Mouse (Mus musculus): ENCODE results near the gene Mc3r. TPM values are rescaled to one million over a fixed set of nuclear protein-coding genes. Genes with fewer than 3 reads are reported as not detected.
A peak's percentile ranks its signal among the peaks of the same experiment; 100 is the strongest.

Gene Mc3r
- total RNA-seq, 2 experiments from 2014 or later: not detected

DNA sequence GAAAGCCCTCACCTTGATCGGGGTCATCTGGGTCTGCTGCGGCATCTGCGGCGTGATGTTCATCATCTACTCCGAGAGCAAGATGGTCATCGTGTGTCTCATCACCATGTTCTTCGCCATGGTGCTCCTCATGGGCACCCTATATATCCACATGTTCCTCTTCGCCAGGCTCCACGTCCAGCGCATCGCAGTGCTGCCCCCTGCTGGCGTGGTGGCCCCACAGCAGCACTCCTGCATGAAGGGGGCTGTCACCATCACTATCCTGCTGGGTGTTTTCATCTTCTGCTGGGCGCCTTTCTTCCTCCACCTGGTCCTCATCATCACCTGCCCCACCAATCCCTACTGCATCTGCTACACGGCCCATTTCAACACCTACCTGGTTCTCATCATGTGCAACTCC, 1.0 kb downstream of the Mc3r start:
- peak; percentile 57; the same call in 1 of the 2 replicates for ATAC-seq (replicated peaks; ENCODE audit: poor library complexity)

DNA sequence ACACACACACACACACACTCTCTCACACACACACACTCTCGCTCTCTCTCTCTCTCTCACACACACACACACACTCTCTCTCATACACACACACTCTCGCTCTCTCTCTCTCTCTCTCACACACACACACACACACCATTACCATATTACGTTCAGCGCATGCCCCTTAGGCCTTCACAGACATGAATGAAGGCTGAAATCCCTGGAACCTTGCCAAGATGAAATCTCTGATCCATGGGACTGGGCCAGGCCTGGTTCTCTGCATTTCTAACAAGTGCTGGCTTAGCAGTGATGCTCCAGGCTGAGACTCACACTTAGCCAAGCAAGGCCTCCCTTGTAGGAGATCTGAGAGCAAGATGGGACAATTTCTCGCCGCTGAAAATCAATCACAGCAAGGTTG, 8.1 kb downstream of the Mc3r start:
- ATAC-seq (replicated peaks; ENCODE audit: poor library complexity): no peak

DNA sequence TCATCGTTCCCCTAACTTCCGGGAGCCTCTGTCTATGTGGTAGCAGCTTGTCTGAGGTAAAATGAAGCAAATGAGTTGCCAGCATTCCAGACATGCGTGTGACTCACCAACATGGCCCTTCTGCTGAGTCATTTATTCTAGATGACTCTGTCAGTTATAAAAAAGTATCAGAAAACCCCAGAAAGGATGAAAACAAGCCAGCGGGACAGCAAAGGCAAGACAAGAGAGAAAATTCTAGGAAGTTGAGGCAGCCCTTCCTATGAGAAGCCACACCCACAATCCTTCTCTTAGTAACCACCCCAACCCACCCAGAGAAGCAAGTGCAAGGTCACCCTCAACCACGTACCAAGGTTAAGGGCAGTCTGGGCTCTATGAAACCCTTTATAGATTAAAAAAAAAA, 8.7 kb downstream of the Mc3r start:
- ATAC-seq (replicated peaks; ENCODE audit: poor library complexity): no peak

DNA sequence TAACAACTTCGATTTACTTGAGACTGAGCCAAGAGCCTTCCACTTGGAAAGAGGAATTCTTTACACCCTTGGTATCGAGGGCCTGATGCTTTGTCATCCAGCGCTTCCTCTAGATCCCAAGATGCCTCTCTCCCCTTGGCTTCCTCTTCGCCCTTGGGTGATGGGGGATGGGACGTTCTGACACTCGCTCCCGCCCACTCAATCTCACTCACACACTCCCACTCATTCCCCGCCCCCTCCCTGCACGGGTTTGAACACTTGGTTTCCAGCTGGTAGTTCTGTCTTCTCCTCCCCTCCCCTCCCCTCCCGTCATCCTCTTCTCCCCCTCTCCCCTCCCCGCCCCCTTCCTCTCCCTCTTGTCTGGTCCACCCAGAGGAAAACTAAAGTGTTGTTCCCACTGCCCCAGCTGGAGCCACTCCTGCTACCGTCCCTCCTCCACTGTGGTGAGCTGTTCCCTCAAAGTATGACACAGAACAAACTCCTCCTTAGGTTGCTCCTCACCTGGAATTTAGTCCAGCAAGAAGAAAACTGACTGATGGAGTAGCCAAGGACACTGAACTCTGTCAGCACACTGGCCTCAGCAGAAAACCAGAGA, 9.3 kb downstream of the Mc3r start:
- ATAC-seq (replicated peaks; ENCODE audit: poor library complexity): no peak

DNA sequence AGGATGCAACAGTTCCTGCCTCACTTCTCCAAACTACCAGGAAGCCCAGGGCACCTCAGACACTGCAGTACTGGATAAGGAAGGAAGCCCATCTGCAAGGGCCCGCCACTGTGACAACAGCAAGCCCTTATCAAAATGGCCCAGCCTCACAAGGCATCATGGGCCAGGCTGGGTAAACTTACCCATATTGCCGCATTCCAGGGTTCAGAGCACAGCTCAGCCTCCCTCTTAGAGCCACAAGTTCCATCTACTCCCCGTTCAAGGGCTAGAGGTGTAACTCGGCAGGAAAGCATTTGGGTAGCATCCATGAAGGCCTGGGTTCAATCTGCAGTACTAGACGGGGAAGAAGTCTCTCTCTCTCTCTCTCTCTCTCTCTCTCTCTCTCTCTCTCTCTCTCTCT, 11.8 kb downstream of the Mc3r start:
- no peak for ATAC-seq (replicated peaks; ENCODE audit: poor library complexity)

DNA sequence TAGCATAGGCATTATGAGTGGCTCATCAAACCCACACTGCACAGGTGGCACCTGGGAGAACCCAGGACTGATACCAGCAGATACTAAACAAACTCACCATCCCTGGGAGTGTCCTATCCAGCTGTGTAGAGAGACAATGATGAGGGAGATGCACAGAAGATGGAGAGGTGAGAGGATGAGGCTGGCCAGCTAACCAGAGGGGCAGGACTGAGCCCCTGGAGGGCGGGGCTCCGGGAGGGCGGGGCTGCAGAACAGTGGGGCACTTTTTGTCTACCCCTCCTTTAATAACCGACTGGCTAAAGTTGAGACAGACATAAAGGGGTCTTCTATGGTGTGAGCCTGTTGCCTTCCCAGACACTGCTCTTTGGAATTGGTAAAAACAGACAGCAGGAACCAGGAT, 13.1 kb downstream of the Mc3r start:
- no peak for ATAC-seq (replicated peaks; ENCODE audit: poor library complexity)

DNA sequence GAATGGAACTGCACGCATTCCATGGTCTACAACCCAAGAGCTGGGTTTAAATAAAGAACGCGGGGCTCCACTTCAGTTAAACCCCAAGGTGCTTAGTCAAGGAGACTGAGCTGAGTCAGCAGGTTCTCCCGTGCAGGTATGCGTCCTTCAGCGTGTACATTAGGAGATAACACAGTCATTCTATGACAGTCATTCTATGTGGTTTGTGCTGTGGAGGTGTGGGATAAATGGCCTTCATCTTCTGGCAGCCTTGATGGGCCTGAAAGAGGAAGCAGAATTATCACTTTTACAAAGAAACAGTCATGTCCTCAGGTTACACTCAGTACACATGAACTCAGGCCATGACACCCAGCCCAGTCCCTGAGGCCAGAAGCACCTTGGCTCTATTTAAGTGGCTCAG, 14.9 kb downstream of the Mc3r start:
- ATAC-seq (replicated peaks; ENCODE audit: poor library complexity): no peak

DNA sequence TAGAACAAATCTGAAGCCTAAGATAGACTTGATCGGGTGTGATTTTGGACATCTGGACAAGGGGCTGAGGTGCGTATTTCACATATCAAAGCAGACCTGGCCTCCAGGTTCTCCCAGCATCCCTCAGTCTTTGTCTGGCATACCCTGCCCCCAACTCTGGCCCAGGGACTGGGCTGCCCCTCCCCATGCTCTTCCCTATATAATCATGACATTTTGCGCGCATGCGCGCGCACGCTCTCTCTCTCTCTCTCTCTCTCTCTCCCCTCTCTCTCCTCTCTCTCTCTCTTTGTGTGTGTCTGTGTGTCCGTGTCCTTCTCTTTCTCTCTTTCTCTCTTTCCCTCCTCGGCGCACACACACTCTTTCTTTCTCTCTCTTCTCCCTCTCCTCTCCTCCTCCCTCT, 21.6 kb downstream of the Mc3r start:
- no peak for ATAC-seq (replicated peaks; ENCODE audit: poor library complexity)

DNA sequence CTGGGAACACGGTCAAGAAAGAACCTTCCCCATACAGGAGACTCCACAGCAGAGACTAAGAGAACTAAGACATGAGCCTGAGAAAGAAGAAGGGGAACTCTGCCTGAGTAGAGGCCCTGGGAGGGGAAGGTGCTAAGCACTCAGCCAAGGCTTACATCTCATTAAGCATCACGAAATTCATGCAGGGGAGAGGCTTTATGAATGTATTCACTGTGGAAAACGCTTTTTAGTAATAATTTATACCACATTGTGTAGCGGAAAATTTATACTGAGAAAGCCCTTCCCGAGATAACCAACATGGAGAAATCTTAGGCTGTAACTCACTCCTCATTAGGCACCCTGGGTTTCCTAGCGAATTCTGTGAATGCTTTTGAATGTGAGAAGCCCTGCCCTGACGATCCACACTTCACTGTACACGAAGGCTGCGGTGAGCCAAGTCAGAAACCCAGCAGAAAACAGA, 22.2 kb downstream of the Mc3r start:
- no peak for ATAC-seq (replicated peaks; ENCODE audit: poor library complexity)

DNA sequence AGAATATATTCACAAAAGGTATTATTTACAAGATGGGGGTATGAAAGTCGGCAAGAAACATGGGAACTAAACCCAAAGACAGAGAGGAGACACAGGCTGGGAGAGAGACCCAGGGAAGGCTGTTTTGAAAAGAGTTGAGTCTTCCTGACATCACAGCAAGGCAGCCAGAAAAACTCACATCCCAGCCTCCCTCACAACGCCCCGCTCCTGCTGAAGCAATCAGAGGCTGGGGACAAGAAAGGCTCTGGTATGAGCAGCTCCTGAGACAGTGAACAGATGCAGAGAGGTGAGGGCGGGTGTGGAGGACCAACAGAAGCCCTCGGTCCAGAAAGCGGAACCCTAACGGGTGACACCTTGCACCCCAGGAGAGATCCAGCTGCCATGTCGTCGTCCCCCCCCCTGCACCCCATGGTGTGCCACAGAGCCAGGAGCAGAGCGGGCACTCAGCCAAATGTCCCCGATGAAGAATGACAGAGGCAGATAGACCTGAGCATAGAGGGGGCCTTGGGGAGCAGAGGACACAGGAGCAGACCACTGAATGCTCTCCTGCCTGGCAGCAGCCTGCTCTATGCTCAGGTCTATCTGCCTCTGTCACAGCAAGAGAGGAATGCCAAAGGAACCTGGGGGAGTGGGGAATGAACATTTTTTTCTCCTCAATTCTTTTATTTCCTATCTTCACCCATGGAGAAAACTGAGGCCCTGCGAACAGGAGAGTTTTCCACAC, 22.8 kb downstream of the Mc3r start:
- ATAC-seq (replicated peaks; ENCODE audit: poor library complexity): no peak

DNA sequence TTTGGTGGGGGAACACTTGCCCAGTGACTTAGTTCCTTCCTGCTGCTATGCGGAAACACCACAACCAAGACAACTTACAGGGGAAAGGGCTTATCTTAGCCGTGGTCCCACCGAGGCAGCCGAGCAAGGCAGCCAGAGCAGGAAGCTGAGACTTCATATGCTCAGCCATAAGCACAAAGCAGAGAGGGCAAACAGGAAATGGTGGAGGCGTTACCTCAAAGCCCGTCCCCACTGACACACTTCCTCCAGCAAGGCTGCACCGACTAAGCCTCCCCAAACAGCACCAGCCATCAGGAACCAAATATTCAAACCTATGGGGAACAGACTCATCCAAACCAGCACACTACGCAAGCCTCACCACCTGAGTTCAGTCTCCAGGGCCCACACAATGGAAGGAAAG, 26.4 kb downstream of the Mc3r start:
- no peak for ATAC-seq (replicated peaks; ENCODE audit: poor library complexity)

DNA sequence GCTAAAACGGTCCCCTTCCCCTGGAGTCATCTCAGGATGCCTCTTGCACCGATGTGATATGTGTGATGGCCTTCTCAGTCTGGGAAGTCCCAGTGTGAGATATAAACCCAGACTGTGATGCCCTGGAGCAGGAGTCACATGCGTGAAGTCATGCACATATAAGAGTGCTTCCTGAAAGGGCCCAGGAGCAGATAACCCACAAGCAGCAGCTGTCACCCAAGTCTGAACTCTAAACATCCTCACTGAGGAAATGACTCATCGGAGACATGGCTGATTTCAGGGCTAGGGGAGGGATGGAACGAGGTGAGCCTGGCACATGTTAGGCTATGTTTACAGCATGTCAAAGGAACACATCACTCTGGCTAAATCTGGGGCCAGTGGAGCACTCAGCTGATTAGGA, 27.9 kb downstream of the Mc3r start:
- no peak for ATAC-seq (replicated peaks; ENCODE audit: poor library complexity)

DNA sequence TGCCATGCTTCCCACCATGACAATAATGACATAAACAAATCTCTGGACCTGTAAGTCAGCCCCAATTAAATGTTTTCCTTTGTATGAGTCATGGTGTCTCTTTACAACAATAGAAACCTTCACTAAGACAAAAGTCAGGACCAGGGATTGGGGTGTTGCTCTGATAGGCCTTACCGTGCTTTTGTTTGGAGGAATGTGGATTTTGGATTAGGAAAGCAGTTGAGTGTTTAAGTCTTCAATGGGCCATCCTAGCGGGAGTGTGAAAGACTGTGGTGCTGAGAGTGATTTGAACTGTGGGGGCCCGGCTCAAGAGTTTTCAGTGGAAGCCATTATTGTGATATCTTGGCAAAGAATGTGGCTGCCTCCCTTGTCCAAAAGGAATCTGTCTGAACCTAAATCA, 30.7 kb downstream of the Mc3r start:
- no peak for ATAC-seq (replicated peaks; ENCODE audit: poor library complexity)

DNA sequence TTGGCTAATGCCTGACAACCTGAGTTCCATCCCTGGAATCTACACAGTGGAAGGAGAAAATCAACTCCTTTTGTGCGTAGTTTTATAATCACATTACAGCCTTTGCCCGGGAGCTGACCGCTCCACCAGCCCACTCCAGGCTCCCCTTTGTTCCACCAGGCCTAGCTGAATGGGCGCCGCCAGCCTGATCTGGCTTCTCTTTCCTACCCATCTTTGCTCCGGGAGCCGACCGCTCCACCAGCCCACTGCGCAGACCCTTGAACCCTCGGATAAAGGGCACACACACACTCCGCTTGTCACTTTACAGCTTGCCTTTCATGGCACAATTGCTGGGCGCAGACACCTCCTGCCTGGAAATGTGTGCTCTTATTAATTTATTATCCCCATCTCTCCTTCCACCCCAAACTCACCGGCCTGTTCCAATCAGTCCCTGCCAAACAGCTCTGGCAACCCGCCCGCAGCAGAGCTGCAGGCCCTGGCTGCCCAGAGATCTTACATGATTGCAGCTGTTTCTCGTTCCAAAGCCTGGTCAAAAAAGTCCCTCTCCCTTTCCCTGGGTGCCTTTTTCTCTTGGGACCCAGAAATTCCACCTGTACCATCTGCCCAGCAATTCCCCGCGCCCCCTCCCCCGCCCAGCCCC, 33.9 kb downstream of the Mc3r start:
- ATAC-seq (replicated peaks; ENCODE audit: poor library complexity): no peak

DNA sequence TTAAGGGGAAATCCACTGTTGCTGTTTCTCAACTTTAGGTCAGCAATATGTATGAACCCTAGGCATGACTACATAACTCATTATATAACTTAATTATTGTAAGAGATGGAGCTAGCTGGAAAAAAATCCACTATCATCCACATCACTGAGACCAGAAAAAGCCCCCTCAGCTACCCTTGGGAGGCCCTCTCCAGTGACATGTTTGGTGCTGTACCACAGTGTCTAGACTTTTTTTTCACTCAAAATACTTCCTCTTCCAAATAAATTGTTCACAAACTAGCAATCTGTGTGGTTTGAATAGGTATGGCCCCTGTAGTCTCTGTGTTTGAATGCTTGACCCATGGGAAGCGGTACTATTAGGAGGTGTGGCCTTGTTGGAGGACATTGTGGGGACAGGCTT, 39.4 kb downstream of the Mc3r start:
- no peak for ATAC-seq (replicated peaks; ENCODE audit: poor library complexity)

DNA sequence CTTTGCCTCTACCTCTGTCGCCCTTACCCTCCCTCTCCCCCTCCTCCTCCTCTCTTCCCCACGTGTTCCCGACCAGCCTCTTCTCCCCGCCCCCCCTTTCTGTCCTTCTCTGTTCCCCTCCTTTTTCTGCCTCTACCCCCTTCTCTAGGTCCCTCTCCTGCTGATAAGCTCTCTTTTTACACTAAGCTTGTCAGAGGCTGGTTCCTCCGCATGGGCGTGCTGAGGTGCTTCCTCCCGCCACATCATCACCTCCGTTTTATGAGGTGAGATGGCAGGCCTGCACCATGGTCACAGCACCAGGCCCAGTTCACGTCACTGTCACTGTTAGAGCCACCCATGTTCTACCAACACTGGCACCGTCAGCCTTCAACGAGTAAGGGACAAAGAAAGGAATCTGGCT, 40.7 kb downstream of the Mc3r start:
- ATAC-seq (replicated peaks; ENCODE audit: poor library complexity): no peak

DNA sequence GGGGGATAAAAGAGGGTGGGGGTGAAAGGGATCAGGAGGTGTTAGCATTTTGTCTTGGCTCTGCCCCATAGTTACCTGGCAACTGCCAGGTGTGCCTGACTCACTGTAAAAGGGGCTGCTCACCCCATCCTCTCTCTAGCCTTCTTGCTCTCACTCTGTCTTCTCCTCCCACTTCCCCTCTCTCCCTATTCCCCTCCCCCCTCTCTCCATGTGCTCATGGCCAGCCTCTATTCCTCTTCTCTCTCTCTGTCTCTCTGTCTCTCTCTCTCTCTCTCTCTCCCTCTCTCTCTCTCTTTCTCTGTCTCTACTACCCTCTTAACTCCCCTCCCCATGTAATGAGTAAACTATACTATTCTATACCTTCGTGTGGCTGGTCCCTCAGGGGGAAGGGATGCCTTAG, 41.3 kb downstream of the Mc3r start:
- ATAC-seq (replicated peaks; ENCODE audit: poor library complexity): no peak

DNA sequence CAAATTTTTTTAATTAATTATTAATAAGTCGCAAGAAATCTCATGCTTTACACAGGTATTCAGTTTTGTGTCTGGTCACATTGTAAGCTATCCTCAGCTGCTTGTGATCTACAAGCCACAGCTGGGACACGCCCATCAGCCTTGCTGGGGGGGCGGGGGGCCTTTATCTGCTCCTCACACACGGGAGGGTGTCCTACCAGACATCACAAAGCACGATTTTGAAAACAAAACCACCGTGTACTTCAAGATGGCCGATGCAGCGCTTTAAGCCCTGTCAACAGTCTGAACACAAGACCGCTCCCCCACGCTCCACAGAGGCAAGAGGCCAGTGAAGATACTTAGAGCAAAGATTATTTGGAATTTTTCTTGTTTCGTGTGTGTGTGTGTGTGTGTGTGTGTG, 42.2 kb downstream of the Mc3r start:
- ATAC-seq (replicated peaks; ENCODE audit: poor library complexity): peak; percentile 72

DNA sequence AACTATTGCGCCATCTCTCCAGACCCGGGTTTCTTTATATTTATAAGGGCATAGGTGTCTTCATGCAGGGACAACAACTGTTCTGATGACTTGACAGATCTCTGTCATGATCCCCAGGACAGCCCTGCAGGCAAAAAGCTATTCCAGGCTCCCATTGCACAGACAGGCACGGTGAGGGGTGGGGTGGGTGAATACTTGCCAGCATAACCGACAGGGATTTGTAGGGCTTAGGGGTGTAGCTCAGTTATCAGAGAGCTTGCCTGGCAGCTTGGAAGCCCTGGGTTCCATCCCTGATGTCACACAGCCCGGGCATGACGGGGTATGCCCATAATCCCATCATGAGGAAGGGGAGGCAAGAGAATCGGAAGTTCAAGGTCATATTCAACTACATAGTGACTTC, 42.7 kb downstream of the Mc3r start:
- ATAC-seq (replicated peaks; ENCODE audit: poor library complexity): no peak

DNA sequence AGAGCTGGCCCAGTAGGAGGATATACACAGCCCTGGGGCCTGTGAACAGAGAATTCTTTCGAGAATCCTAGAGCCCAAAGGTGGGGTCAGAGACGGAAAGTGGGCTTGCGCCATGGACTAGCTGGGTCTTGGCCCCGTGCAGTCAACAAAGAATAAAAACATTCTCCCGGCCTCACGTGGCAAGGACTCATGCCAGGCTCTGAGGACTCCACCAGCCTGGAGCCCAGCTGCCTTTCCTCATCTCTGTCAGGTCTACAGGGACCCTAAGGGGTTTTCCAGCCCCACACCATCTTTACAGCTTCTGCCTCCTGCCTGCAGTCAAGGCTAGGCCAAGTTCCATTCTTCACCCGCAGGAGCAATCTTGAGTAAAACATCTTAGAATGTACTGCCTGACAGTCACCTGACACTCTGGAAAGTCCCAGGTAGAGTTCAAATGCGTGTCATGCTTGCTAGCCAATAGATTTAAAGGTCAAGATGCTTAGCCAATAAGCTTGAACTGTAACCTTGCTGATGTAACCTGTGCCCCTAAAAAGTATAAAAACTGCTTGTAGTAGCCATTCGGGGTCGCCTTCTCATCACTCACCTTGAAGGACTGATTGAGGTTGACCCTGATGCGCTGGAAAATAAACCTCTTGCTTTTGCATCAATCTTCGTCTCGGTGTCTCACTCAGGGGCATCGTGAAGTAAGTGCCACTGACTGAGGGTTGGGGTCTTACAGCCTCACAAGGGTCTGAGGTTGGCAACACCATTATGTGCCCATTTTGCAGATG, 43.6 kb downstream of the Mc3r start:
- no peak for ATAC-seq (replicated peaks; ENCODE audit: poor library complexity)

DNA sequence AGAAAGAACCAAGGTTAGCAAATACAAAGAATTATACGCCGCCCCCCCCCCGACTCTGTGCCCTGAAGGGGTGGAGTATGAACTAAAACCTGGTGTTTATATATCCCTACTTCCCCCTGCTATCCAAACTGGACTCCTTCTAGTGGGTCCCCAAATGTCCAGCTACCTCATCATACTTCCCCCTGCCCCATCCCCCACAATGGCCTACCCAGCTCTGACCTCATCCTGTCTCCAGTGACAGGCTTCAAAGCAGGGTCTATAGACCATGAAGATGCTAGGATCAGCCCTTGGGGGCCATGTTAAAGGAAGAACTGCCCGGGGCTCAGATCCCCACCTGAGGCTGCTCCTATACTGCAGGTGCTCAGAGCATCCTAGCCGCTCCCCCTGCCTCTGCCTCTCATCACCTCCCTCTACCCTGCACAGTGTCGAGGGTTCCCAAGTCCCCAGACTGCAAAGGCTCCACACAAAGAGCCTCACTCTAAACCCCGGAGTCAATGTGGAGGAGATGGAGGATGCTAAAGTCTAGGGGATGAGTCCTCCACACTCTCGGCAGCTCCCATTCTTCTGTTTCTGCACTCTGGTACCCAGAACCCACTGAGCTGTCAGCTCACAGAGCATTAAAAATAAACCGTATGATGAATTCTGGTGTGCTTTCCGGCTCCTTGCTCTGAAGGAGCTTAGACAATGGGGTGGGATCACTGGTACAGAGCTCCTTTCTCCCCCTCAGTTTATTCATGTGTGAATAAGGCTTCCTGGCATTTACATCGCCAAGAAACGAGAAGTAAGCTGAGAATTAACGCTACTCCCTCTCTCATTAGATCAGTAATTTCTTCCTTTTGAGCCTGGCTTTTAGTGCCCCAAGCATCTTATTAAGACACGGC, 44.5 kb downstream of the Mc3r start:
- ATAC-seq (replicated peaks; ENCODE audit: poor library complexity): no peak

All from megakaryocyte progenitor cell, adult 5-6 weeks (primary cell).